Mouse (Mus musculus): ENCODE data around the gene Adprhl2.

DNA sequence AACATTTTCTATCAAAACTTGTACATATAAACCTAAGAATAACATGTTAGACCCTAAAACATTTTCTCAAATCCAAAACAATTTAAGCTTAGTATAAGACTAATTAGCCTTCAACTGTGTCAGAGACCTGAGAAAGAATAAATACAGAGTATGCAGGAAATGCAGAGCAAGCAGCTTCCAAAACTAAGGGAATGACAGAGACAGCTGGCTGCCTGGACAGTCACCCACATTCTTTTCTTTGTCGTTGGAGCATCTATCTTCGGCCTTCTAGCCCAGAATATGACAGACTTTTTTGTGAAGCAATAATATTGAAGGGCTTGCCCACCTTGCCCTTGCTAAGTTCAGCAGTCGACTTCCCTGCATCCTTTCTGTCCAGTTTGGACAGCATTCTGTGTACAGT is 52.2 kb downstream of the Adprhl2 start:
- TF ChIP-seq POLR2A (IDR thresholded peaks at IDR 0.05; ENCODE audit: low read depth, low read length) (no peak), CTCF (IDR thresholded peaks at IDR 0.05; ENCODE audit: borderline replicate concordance, insufficient read depth, low read length) (no peak)
